Mouse (Mus musculus): ENCODE results near the gene Sft2d1.

- TF ChIP-seq CTCF (IDR thresholded peaks at IDR 0.05; ENCODE audit: low read depth, low read length), result no peak
- no peak for TF ChIP-seq GATA1 (IDR thresholded peaks at IDR 0.05; ENCODE audit: borderline replicate concordance, low read length)
- no peak for TF ChIP-seq TAL1 (conservative IDR thresholded peaks at IDR 0.05; ENCODE audit: low read depth, low read length)
Measured at GRCm38 (mm10) chr17:8371834-8372233, 60.9 kb downstream of the Sft2d1 start.
